Mouse (Mus musculus) right cerebral cortex, postnatal 4 days (tissue): ENCODE data around the gene Dcaf6.
"Not testable (repeated sequence)": the region's sequence is repeated elsewhere in the genome, so short reads cannot be mapped to it uniquely, and the experiment has no call there.

Experiments
- DNase-seq: peaks from one replicate; pipeline ENCODE4 v3.0.0-alpha.2; 2022

Gene Dcaf6

DNA sequence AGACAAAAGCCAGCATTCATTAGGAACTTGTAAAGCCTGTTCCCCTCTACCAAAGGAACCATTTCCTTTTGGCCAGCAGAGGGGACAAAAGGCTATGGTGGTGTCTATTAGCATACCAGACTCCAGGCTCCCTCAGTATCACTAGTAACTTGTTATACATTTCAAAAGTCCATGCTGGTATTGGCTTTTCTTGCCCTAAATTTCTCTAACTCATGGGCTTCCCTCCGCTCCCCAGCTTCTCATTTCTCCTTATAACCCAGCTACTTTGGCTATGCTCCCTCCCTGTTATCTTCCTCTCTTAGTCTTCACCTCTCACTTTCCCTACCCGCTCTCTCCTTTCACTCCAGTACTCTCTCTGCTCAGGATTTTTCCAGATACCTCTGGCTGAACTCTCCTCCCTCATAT lies 63.9 kb downstream of the Dcaf6 start:
- DNase-seq = no peak

DNA sequence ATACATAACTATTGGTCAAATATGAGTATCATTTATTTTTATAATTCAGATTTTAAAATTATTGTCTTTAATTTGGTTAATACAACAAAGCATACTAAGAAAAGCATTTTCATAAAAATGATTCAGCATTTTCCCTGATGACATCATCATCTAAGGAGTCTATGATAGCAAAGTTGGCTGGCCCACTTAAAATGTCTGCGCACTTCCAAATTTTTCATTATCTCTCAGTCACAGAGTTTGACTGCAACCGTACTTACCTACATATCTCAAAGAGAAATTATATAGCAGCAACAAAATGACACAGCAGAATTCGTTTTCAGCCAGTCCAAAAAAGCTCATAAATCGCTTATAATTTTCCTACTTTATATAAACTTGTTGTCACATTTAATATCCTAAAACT lies 64.3 kb downstream of the Dcaf6 start:
- no peak for DNase-seq

DNA sequence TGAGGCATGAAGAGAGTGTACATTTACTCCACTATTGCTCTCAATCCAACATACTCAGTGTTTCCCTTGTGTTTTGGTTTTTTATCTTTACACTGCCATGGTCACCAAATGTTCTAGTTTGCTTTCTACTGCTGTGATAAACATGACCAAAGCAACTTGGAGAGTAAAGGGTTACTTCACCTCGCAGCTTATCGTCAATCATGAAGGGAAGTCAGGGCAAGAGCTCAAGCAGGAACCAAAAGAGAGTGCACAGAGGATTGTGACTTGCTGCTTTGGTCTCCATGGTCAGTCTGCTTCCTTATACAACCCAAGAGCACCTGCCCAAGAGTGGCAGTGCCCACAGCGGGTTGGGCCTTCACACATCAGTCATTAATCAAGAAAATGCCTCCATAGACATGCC lies 65.4 kb downstream of the Dcaf6 start:
- DNase-seq = no peak

DNA sequence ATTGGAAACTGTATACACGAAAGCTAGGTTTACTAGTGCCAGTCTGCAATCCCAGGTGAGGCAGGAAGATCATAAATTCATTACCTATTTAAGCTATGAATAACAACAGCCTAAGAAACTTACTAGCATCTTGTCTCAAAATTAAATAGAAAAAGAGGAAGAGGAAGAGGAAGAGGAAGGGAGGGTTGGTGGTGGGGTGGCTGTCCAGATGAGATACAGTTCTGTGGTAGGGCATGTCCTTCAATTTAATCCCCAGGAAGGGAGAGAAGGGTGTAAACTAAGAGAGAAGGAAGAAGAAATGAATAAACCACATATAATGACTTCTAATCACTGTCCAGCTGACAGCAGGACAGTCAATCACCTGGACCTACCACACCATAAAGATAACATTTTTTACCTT lies 67.2 kb downstream of the Dcaf6 start:
- DNase-seq = no peak

DNA sequence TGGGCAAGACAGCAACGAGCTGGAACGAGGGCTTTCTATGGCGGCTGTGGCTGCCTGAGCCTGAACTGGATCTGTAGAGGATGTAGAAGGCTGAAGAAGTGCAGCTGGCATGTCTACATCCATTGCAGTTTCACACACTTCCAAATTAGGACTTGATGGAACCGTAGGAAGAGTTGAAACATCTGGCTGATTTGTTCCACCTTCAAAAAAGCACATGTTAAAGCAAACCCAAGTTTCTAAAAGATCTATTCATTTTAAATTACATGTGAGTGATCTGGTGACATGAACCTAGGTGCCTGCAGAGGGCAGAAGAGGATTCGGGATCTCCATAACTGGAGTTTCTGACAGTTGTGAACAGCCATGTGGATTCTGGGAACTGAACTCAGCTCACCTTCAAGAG lies 71.6 kb downstream of the Dcaf6 start:
- no peak for DNase-seq

DNA sequence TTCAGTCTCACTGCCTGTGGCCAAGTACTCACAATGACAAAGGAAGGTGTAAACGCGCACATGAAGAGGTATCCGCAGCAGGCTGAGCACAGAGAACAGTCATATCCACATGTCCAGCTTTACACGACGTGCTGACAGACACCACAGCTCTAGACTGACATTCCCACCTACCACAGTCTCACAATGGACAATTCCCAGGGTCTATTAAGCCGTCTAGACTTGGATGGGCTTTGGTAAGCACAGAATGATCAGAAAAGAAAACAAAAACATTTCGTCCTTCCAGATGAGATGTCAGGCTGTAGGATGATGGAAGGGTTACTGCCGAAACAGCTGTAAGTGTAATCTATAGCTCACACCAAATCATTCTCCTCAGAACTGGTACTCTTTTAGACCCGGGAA lies 73.8 kb downstream of the Dcaf6 start:
- no peak for DNase-seq

DNA sequence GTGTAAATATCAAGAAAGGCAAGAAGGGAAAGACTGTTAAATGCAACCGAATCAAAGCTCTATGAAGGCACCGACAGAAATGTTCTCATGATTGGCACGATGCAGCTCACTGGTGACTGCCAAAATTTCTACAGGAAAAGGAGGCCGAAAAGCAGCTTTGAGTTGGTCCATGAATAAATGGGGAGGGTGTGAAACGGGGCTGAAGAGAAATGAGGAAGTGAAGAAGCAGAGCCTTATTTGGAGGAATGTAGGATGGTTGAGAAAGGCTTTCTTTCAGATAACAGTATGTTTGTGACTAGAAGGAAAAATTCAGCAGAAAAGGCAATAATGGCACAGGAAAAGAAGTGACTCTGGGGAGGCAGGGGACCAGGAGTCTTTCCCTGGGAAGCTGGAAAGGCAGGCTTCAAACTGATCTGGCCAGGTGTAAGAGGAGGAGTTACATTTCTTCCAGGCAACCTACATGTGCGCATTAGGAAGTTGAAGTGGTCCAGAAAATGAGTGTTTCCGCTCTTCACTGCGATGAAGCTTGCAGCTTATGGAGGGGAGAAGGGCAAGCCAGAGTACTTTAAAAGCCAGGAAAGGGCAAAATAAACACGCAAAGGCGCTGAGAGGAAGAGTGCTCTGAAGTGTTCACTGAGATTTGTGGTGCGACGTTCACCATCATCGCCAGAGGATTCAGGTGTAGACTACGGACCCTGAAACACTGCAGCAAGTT lies 74.3 kb downstream of the Dcaf6 start:
- no peak for DNase-seq

DNA sequence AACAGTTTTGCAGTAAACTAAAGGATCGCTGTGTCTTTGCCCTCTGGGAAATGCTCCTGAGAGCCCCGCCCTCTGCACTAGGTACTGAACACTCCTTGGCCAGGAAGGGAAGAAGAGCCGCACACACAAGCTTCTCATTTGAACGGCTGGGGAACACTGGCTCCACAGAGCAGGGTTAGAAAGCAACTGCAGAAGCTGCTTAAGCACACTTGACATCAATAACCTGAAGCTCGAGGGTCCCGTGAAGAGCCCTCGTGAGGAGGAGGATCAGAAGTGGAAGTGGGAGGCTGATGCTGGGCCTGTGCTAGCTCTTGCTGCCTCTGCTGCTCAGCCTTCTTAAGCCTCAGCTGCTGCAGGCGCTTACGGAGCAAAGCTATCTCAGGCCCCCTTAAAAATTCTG lies 86.4 kb downstream of the Dcaf6 start:
- no peak for DNase-seq

DNA sequence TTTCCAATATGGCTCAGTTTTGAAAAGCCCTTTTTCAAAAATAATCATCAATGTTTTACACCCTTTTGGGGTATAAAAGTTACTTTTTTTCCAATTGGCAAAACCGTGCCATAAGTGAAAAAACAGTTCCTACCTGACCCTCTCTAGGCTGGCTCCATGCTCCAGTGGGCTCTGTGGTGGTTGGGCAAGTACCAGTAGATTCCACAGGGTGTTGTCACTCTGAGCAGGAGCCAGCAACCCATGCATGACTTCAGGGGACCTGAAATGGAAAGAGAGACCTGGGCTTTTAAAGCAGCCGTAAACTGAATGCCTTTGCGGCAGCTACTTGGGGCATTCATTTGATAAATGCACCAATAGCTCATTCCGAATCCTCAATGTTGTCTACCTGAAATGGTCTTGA lies 89.3 kb downstream of the Dcaf6 start:
- DNase-seq = no peak

DNA sequence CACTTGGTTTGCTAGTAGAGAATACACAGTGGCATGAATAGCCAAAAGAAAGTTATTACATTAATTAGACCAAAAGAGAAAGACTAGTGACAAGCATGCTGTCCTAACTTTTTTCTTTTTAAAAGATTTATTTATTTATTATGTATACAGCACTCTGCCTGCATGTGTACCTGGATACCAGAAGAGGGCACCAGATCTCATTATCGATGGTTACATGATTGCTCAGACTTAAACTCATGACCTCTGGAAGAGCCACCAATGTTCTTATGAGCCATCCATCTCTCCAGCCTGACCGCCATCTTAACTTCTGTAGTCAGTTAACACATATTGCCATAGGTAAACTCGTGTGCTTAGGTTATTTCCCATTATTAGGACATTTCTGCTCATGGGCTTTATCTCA lies 95.2 kb downstream of the Dcaf6 start:
- DNase-seq = no peak

DNA sequence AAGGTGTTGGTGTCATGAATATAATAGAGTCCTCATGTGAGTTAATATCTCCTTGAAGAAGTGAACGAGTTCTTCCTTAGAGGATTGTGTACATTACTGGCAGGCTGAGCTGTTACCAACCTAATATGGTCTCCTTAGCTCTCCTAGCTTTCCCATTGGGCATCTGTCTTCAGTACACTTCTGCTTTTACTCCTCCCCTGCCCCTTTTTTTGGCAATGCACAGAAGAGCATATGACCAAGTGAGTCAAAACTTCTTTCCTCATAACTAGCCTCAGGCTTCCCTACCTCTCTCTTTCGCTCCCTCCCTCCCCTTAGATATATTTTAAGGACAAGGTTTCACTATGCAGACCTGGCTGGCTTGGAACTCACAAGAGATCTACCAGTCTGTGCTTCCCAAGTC lies 97.0 kb downstream of the Dcaf6 start:
- DNase-seq = no peak

DNA sequence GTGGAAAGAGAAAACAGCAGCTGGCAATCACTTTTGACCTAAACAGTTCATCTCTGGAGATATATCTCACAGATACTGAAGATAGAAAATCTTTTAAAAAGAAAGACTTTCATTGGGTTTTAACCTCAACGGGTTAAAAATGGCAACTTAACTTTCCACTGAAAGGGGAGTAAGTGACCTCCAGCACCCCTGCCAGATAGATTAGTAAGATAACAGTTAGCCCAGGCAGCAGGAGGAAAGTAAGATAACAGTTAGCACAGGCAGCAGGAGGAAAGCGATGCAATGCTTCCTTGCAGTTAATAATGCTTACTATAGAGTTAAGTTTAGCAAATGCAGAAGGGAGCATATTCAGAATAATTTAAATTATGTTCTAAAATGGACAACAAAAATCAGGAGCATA lies 103.9 kb downstream of the Dcaf6 start:
- no peak for DNase-seq

DNA sequence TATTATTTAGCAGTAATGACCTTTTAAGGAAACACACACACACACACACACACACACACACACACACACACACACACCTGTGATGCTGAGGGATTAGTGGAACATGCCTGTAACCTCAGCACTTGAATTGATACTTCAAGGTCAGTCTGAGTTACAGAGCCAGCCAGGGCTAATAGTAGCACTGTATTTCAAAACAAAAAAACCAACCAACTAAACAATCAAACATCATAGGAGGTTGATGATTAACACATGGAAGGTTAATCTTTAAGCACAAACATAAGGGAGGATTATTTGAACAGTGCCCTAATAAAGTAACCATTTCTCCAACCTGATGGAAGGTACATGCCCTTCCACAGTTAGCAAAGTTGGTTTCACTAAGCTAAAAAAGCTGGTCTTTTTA lies 111.6 kb downstream of the Dcaf6 start:
- no peak for DNase-seq

DNA sequence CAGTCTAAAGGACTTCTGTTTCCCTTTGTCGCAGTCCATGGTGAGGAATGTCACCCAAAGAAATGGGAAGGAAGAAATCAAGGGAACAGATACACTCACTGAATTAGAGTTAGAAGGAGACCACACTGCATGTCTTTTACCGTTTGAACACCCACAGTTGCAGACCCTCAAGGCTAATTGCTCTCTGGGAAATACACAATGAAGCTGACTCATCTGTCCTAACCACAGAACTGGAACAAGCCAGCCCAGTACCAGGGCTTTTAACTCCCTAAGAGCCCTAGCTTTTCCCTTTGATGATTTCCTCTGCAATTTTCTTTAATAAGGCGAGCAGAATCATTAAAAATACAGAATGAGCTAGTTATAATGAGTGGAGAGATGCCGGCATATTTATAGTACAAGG lies 115.8 kb downstream of the Dcaf6 start:
- DNase-seq = no peak

DNA sequence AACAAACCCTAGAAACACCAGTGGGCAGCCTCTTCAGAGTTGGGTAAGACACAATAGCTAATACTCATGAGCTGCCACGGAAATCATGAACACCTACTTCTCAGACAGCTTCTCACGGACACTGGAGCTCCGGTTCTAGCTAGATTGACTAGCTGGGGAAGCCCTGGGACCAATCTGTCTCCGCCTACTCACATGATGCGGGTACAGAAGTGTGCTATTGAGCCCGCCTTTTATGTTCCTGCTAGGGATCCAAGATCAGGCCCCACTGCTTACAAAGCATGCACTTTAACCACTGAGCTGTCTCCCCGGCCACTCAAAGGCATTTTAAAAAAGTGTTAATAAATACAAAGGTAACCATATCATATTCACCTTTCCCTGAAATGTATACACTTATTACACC lies 118.1 kb downstream of the Dcaf6 start:
- no peak for DNase-seq

DNA sequence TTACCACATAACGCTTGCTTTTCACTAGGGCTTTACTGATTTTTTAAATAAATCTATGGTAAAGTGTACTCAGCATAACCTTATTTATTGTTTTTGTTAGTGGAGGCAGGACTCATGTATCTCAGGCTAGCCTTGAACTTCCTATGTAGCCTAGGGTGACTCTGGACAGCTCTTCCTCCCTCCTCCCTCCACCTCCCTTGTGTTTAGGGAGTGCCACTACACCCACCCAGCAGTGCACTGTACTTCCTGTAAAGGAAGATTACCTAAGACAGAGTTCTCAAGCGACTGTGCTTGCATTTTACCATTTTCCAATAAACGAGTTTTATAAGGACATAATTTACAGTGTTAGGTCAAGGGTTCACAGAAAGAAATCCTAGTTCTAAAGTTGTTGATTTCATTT lies 127.5 kb downstream of the Dcaf6 start:
- DNase-seq = no peak

DNA sequence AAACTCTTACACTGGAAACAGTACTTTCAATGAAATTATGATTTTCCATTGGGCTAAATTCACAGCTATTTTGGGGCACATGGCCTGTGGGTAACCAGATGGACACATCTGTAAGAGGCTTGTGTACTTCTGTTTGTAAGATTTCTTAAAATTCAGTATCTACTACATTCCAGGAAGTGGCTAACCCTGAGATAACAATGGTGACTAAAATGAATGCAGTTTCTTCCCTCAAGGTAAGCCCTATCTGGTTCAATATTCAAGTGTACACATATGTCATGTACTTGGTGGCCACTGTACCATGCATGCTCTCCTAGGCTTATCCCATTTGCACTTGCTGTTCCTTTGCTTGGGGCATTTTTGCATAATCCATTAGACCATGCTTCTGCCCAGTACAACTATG lies 129.4 kb downstream of the Dcaf6 start:
- DNase-seq = no peak

DNA sequence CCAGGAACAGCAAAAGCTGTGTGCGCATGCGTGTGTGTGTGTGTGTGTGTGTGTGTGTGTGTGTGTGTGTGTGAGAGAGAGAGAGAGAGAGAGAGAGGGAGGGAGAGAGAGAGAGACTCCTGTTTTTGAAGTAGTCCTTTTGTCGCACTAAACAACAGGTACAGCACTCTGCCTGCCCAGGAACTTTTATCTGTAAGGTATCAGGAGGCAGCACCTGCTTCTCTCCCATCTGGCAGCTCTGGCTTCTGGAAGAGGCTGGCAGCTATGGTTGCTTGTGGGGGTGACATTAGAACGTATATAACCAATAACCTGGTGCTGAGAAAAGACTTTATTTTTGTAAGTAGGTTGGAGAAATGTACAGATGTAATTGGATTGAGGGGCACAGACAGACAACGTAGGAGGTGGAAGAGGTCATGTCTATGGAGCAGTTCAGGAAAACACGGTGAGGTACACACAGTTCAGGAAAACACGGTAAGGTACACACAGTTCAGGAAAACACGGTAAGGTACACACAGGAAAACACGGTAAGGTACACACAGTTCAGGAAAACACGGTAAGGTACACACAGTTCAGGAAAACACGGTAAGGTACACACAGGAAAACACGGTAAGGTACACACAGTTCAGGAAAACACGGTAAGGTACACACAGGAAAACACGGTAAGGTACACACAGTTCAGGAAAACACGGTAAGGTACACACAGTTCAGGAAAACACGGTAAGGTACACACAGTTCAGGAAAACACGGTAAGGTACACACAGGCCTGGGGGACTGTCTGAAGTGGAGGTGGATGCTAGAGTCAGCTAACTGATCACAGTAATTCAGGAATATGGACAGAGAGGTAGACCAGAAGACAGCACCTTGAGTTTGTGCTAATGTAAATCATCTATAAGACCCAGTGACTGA lies 131.6 kb downstream of the Dcaf6 start:
- DNase-seq = not testable (repeated sequence)

DNA sequence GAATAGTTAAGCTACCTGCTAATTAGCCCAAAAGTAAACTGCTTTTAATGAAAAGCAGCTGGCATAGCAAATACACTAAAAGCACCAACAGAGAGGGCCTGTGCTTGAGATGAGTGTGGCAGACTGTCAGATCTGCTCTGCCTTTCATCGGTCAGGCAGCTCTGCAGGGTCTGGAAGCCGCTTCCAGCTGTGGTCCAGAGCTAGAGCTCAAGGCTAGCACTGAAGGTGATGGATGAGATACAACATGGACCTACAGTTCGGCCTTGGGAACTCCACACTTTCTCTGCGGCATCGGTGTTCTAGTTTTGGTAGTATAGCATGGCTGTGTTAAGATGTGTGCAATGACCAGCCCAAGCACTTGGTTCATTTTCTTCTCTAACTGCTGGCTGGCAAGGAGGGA lies 132.4 kb downstream of the Dcaf6 start:
- no peak for DNase-seq

DNA sequence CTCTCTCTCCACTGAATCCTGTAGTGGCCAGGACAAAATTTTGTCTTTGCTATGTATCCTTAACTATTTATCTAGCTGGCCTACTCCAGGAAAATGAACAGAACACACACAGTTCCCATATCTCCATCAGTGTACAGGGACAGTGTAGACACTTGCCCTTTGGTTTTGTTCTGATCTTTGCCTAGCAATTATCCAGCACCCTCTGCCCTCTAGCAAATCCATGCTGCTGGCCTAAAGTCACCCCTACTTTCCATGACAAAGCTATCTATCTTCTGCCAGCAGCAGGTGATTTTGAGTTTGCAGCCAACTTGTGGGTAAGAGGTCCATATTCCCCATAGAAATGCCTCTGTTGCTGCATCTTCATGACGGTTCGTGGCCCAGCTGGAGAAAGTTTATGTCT lies 132.9 kb downstream of the Dcaf6 start:
- no peak for DNase-seq

DNA sequence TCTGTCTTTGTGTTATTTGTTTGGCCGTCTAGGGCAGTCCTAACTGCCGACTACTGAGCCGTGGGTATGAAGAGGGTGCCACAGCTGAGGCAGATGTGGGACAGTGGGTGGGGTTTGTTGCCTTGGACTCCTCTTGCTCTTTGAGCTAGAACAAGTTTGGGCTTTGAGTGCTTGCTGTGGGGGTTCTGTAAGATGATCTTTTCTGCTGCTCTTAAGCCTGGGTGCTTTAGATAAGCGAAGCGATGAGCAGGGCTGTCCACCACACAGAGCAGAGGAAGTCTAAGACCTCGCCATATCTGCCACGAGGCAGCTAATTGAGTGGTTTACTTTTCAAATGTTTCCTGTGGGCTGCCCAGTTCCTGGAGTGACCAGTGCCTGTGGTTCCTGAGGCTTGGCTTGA lies 137.3 kb downstream of the Dcaf6 start:
- DNase-seq = no peak

DNA sequence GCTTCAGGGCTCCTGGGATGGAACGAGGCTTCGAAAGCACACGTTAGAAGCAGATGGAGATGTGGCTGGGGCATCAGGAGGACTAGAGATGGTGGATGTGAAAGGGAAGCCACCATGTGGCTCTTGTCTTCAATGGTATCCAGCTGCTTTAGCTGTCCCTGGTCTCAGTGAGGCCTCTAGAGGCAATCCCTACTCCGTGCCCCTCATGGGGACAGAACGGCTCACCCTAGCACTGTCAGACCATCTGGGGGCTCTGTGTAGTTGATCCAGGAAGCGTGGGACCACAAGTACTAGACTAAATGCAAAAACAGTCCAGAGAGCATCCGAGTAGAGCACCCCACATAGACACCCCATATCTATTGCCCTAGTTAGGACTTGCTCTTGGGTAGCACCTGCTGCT lies 138.4 kb downstream of the Dcaf6 start:
- DNase-seq = no peak

DNA sequence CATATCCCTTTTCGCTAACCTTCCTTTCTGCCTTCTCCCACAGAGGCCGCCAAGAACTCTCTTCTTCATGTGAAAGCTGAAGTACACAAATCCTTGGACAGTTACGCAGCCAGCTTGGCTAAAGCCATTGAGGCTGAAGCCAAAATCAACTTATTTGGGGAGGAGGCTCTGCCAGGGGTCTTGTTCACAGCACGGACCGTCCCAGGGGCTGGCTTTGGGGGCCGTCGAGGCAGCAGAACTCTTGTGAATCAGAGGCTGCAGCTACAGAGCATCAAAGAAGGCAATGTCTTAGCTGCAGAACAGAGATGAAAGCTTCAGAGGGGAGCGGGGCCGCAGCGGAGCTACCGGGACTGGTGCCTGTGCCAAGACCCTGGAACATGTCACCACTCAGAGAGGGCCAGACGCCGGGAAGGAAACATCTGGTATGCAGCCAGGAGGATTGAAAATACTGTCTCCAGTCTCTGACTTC lies 138.8 kb downstream of the Dcaf6 start:
- no peak for DNase-seq

DNA sequence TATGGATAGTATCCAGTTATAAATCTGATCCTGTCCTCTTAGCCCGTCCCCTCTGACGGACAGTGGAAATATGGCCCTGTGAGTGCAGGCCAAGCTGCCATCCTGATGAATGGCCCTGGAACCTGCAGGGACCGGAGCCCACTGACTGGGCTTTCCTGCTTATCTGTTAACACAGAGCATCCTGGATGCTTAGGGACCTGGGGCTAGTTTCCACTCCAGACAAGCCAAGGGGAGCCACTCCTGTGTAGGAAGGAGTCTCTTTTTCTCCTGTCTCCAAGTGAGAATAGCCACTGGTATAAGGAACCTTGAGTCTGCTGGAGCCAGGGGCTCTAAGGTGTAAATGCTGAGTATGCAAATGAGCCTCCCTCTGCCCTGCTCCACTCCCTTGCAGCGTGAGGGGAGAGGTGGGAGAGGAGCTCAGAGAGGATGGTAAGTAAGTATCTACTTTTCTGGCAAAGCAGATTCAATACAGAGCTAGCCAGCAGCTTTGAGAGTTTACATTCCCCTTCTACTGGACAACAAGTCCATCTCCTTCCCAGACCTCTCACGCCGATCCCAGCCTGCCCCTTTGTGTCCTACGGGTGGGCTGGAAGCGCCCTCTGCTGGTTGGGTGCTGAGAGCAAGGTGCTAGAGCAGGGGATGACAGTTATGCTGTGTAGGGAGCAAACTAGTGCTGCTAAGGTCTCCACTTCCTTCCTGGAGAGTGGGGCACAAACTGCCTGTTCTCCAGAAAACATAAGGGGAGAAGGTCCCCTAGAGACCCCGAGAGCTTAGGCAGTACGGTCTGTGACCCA lies 139.9 kb downstream of the Dcaf6 start:
- DNase-seq = peak; percentile 74
